In the genomic region with DNA sequence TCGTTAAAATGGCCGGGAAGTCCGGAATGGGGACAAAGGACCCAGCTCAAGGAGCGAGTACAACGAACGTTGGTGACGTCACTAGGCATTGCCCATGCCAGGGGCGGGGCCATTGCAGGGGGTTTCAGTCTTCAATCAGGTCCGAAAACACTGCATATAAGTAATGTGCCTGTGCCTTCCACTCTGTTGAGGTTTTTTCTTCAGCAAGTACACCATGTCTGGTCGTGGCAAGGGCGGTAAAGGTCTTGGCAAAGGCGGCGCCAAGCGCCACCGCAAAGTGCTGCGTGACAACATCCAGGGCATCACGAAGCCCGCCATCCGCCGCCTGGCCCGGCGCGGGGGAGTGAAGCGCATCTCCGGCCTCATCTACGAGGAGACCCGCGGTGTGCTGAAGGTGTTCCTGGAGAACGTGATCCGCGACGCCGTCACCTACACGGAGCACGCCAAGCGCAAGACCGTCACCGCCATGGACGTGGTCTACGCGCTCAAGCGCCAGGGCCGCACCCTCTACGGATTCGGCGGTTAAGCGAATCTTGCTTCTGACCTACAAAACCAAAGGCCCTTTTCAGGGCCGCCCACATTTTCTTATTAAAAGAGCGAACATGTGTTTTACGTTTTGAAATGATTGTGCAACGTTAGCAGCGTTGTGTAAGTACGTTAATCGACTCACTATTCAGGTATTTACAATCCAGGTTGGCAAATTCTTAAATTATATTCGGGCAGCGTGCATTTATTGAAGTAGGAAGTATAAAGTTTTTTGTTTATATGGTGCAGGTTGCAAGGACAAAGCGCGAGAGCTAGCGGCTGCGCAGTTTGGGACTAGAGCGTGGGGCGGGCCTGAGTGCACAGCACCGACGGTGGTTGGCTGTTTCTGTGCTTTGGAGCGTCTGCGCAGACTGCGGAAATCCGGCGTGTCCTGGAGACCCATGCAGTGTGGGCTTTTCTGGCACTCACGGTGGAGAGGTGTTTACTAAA, we compare ENCODE assay signal across 7 mouse cellular contexts. TPM values are rescaled to one million over a fixed set of nuclear protein-coding genes. Genes with fewer than 3 reads are reported as not detected.
A peak's percentile ranks its signal among the peaks of the same experiment; 100 is the strongest.
DNase-seq lines count a peak whose midpoint lies in the region; ATAC-seq lines count a peak whose summit lies in the region.

A gene (plus strand): TSS at position 150 of the 975 bp plus-strand sequence.

- H3K27ac ChIP-seq in embryonic facial prominence, embryonic 11.5 days (replicated peaks; ENCODE audit: low read depth, low read length), result peak within 1 kb of the TSS; percentile 97
- peak within 1 kb of the TSS; percentile 94 for H3K27ac ChIP-seq in limb, embryonic 11.5 days (replicated peaks; ENCODE audit: low read depth, low read length)
- H3K27ac ChIP-seq in midbrain, embryonic 14.5 days (replicated peaks; ENCODE audit: low read depth, low read length), result peak within 1 kb of the TSS; percentile 93

- H3K9ac ChIP-seq in embryonic facial prominence, embryonic 11.5 days (replicated peaks; ENCODE audit: low read length), result peak within 1 kb of the TSS; percentile 92
- H3K9ac ChIP-seq in limb, embryonic 11.5 days (ENCODE audit: low read length), result peak within 1 kb of the TSS; percentile 88
- peak within 1 kb of the TSS; percentile 68 for H3K9ac ChIP-seq in midbrain, embryonic 14.5 days (replicated peaks; ENCODE audit: low read length)

- peak; percentile 79 for ATAC-seq in embryonic facial prominence, embryonic 11.5 days (replicated peaks; ENCODE audit: insufficient number of reproducible peaks, low FRiP score, low TSS enrichment, low read depth)
- peak; percentile 75 for ATAC-seq in limb, embryonic 11.5 days (ENCODE audit: insufficient number of reproducible peaks, low FRiP score, low TSS enrichment, low read depth)
- ATAC-seq in midbrain, embryonic 14.5 days (ENCODE audit: low FRiP score, low TSS enrichment), result peak; percentile 87

- DNase-seq in adrenal gland, postnatal 14 days, result peak; percentile 98
- DNase-seq in embryonic facial prominence, embryonic 11.5 days (ENCODE audit: low spot score), result peak; percentile 98
- peak; percentile 100 for DNase-seq in heart, adult 11 months
- peak; percentile 94 for DNase-seq in kidney, adult 18-20 months
- peak; percentile 99 for DNase-seq in limb, embryonic 11.5 days (ENCODE audit: low spot score)
- DNase-seq in midbrain, embryonic 14.5 days, result peak; percentile 100
- peak; percentile 91 to 93 for DNase-seq in spleen, adult 18-20 months

- H3K27me3 ChIP-seq in embryonic facial prominence, embryonic 11.5 days (ENCODE audit: control insufficient read depth, insufficient read depth, low read length), result no peaks in the 10 kb centered on the region
- H3K27me3 ChIP-seq in limb, embryonic 11.5 days (ENCODE audit: control insufficient read depth, insufficient read depth, low read length), result no peaks in the 10 kb centered on the region
- H3K27me3 ChIP-seq in midbrain, embryonic 14.5 days (ENCODE audit: control insufficient read depth, insufficient read depth, low read length), result no peaks in the 10 kb centered on the region

- H3K4me3 ChIP-seq in embryonic facial prominence, embryonic 11.5 days (ENCODE audit: low read depth, low read length), result peak within 1 kb of the TSS; percentile 56
- H3K4me3 ChIP-seq in limb, embryonic 11.5 days (ENCODE audit: low read depth, low read length), result peak within 1 kb of the TSS; percentile 53
- peak within 1 kb of the TSS; percentile 63 for H3K4me3 ChIP-seq in midbrain, embryonic 14.5 days (replicated peaks; ENCODE audit: low read depth, low read length)

- H3K36me3 ChIP-seq in embryonic facial prominence, embryonic 11.5 days (replicated peaks; ENCODE audit: control insufficient read depth, insufficient read depth, low read depth, low read length), result no peaks in the 10 kb centered on the region
- no peaks in the 10 kb centered on the region for H3K36me3 ChIP-seq in limb, embryonic 11.5 days (ENCODE audit: control insufficient read depth, insufficient read depth, low read length)
- no peaks in the 10 kb centered on the region for H3K36me3 ChIP-seq in midbrain, embryonic 14.5 days (ENCODE audit: control insufficient read depth, insufficient read depth, low read length)

- peak within 1 kb of the TSS; percentile 55 for H3K4me2 ChIP-seq in embryonic facial prominence, embryonic 11.5 days (ENCODE audit: low read depth, low read length)
- peak within 1 kb of the TSS; percentile 75 for H3K4me2 ChIP-seq in limb, embryonic 11.5 days (ENCODE audit: low read depth, severe bottlenecking)
- H3K4me2 ChIP-seq in midbrain, embryonic 14.5 days (ENCODE audit: low read length), result peak within 1 kb of the TSS; percentile 79

- under 1% methylated on average over 55 of the region's 70 CpGs for WGBS in embryonic facial prominence, embryonic 11.5 days
- WGBS in limb, embryonic 11.5 days, result under 1% methylated on average over 54 of the region's 70 CpGs
- WGBS in midbrain, embryonic 14.5 days, result under 1% methylated on average over 59 of the region's 70 CpGs

- H3K4me1 ChIP-seq in embryonic facial prominence, embryonic 11.5 days (ENCODE audit: control insufficient read depth, insufficient read depth, low read length), result no peaks in the 10 kb centered on the region
- peaks cover 7% of the 10 kb centered on the region for H3K4me1 ChIP-seq in limb, embryonic 11.5 days (ENCODE audit: control insufficient read depth, insufficient read depth, low read length)
- peaks cover 37% of the 10 kb centered on the region for H3K4me1 ChIP-seq in midbrain, embryonic 14.5 days (ENCODE audit: control insufficient read depth, insufficient read depth, low read length)

- H3K9me3 ChIP-seq in embryonic facial prominence, embryonic 11.5 days (replicated peaks; ENCODE audit: control insufficient read depth, low read length), result no peaks in the 10 kb centered on the region
- H3K9me3 ChIP-seq in limb, embryonic 11.5 days (ENCODE audit: control insufficient read depth, low read length), result no peaks in the 10 kb centered on the region
- H3K9me3 ChIP-seq in midbrain, embryonic 14.5 days (ENCODE audit: control insufficient read depth, low read length), result no peaks in the 10 kb centered on the region

RNA-seq across cellular contexts. Expression of the gene that starts here (rescaled TPM):
- 699 and 771 TPM in 2 replicates for total RNA-seq in adrenal gland, postnatal 14 days (2021)
- polyA plus RNA-seq in embryonic facial prominence, embryonic 11.5 days (2014; fragmentation: Nextera tagmentation; extraction: Ambion mirVana), result 3.5 and 5.0 TPM in 2 replicates
- polyA plus RNA-seq in limb, embryonic 11.5 days (2014; fragmentation: Nextera tagmentation; extraction: Ambion mirVana), result 4.0 and 5.6 TPM in 2 replicates
- 4.1 and 6.4 TPM in 2 replicates for polyA plus RNA-seq in midbrain, embryonic 14.5 days (2014; fragmentation: Nextera tagmentation; extraction: Ambion mirVana)

Comparison
In these comparisons a context has a peak if more than half of its experiments do, and no peak if none do; other contexts are left out.
1. Peak in every context shown above with its lines: DNase-seq, ATAC-seq, H3K4me3 ChIP-seq and H3K27ac ChIP-seq.